Mouse (Mus musculus) neural tube, embryonic 13.5 days (tissue): ENCODE measurements at regions not wholly inside any gene's neighbourhood (a gene's known extent, or its start where the extent isn't known, plus 50 kb on each side); places are given as distances from the start of the nearest gene placed in this dataset.

Experiments used
- ATAC-seq: fragments of 200-750 bp; cut with Nextera tagmentation; 2 replicates; pipeline ENCODE4 v1.8.0; 2017; ENCODE audit warnings: low read depth, mild to moderate bottlenecking, moderate TSS enrichment, moderate library complexity
- H3K27ac ChIP-seq: fragments of 300-500 bp; sonication (generic); replicated peaks from 2 replicates; pipeline ENCODE4 v1.5.1; 2015; ENCODE audit warnings: moderate library complexity, mild to moderate bottlenecking, inconsistent platforms
- H3K27me3 ChIP-seq: fragments of 300-500 bp; sonication (generic); 2 replicates; pipeline ENCODE4 v1.6.1; 2015; ENCODE audit warnings: mild to moderate bottlenecking, inconsistent platforms
- H3K36me3 ChIP-seq: fragments of 300-500 bp; sonication (generic); 2 replicates; pipeline ENCODE4 v1.6.1; 2015; ENCODE audit warnings: mild to moderate bottlenecking, inconsistent platforms
- H3K4me1 ChIP-seq: fragments of 300-500 bp; sonication (generic); replicated peaks from 2 replicates; pipeline ENCODE4 v1.6.1; 2015; ENCODE audit warnings: inconsistent platforms
- H3K4me2 ChIP-seq: fragments of 300-500 bp; sonication (generic); 2 replicates; pipeline ENCODE4 v1.6.1; 2015; ENCODE audit warnings: inconsistent platforms, mild to moderate bottlenecking, moderate library complexity
- H3K4me3 ChIP-seq: fragments of 300-500 bp; sonication (generic); 2 replicates; pipeline ENCODE4 v1.5.1; 2015; ENCODE audit warnings: mild to moderate bottlenecking, inconsistent platforms
- H3K9ac ChIP-seq: fragments of 300-500 bp; sonication (generic); 2 replicates; pipeline ENCODE4 v1.6.1; 2015; ENCODE audit warnings: moderate library complexity, mild to moderate bottlenecking, inconsistent platforms
- H3K9me3 ChIP-seq: fragments of 300-500 bp; sonication (generic); 2 replicates; pipeline ENCODE4 v1.6.1; 2016; ENCODE audit warnings: inconsistent platforms
- WGBS: fragments of 180-500 bp; shearing (Covaris S2); methylation state at CpG from one replicate; pipeline ENCODE4 v1.1.7; 2015; 5-methylcytosine and 5-hydroxymethylcytosine counted together

DNA sequence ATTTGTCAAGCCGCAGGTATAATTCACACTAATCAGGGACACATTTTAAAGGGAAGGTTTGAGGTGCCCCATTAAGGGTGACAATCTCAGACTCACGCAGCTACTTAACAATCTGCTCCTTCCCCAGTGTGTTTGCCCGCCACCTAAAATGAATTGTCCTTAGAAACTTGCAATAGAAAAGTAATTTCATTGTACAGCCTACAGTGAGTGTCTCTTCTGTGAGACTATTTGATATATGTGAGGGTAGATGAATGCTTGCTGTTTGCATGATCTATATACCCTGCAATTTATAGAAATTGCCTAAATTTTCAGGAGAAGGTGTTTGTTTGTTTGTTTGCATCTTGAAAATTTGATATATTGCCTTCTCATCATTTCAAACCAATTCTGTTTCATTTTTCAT lies 135.1 kb upstream of the Ogfrl1 start:
- Histone ChIP-seq H3K27ac (no peak overlapping the region), H3K36me3 (no peaks in the 10 kb centered on the region), H3K27me3 (no peaks in the 10 kb centered on the region), H3K4me2 (no peak overlapping the region), H3K4me3 (no peak overlapping the region), H3K4me1 (no peaks in the 10 kb centered on the region), H3K9ac (no peak overlapping the region), H3K9me3 (no peaks in the 10 kb centered on the region)
- WGBS: 80% methylated on average over 3 of the region's 3 CpGs
- no peak for ATAC-seq

DNA sequence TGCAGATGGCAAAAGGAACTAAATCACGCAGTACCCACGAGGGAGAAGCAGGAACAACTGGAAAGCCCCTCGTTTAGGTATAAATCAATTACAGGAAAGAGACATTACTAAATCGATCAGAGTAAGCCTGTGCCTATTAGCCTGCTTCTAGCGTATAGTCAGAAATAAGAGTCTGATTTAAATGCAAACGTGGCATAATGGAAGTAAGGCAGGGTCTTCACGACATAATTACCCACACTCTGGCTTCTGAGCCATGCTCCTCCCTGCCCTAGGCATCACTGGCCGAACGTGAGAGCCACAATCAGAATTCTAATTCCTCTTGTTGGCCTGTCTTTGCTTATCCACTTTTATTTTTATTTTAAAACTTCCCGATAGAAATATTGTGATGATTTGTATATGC lies 139.0 kb upstream of the Ogfrl1 start:
- no peaks in the 10 kb centered on the region for H3K36me3 ChIP-seq
- H3K27me3 ChIP-seq: no peaks in the 10 kb centered on the region
- H3K4me1 ChIP-seq: 0 out of 2 replicates have a peak, but pooled peaks cover 10% of the 10 kb centered on the region
- no peaks in the 10 kb centered on the region for H3K9me3 ChIP-seq
- H3K4me2 ChIP-seq: peak overlapping the region; percentile 9; the same call in 1 of the 2 replicates
- H3K9ac ChIP-seq: no peak overlapping the region
- H3K27ac ChIP-seq: no peak overlapping the region
- no peak overlapping the region for H3K4me3 ChIP-seq
- WGBS: 52% methylated on average over 10 of the region's 10 CpGs
- peak; percentile 59 for ATAC-seq

DNA sequence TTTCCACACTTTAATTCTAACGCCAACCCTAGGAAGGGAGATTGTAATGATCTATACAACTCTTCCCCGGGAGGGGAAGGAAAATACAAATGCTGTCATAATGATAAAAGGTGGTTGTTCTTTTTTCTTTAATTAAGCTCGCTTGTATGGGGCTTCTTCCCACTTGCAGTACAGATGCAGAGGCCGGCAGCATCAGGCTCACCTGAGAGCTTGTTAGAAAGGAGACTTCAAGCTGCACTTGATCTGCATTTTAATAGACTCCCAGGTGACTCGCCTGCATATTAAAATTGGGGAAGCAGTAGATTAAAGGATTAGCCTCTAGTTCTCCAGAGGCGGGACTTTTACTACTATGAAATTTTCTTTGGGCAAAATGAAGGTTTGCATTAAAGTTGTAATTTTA lies 140.8 kb upstream of the Ogfrl1 start:
- Histone ChIP-seq H3K4me2 (no peak overlapping the region), H3K27ac (0 out of 2 replicates have a peak overlapping the region, but pooled peaks have one; percentile 42), H3K4me3 (no peak overlapping the region), H3K9me3 (no peaks in the 10 kb centered on the region), H3K27me3 (no peaks in the 10 kb centered on the region), H3K4me1 (peaks cover 10% of the 10 kb centered on the region; the same call in 1 of the 2 replicates), H3K9ac (no peak overlapping the region), H3K36me3 (no peaks in the 10 kb centered on the region)
- ATAC-seq: no peak
- 38% methylated on average over 6 of the region's 6 CpGs for WGBS

DNA sequence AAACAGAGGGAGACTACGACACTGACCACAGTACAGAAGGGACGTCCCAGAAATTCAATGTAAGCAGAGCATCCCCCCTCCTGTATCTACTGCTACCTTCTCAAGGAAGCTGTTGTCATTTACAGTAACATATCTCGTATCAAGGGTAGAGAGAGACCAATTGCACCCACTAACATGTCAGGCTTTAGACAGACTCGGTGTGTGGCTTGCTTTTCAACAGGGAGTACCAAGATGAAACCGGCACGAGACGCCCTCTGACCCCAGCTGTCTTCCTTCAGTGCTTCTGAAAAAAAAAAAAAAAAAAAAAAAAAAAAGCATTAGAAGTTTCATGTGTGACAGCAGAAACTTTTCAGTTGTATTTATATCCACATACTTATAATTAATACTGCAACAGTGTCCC lies 143.0 kb upstream of the Ogfrl1 start:
- Histone ChIP-seq H3K27ac (no peak overlapping the region), H3K4me1 (peaks cover 10% of the 10 kb centered on the region; the same call in 1 of the 2 replicates), H3K9ac (no peak overlapping the region), H3K9me3 (no peaks in the 10 kb centered on the region), H3K4me2 (no peak overlapping the region), H3K27me3 (no peaks in the 10 kb centered on the region), H3K4me3 (no peak overlapping the region), H3K36me3 (no peaks in the 10 kb centered on the region)
- 93% methylated on average over 7 of the region's 7 CpGs for WGBS
- ATAC-seq: no peak

DNA sequence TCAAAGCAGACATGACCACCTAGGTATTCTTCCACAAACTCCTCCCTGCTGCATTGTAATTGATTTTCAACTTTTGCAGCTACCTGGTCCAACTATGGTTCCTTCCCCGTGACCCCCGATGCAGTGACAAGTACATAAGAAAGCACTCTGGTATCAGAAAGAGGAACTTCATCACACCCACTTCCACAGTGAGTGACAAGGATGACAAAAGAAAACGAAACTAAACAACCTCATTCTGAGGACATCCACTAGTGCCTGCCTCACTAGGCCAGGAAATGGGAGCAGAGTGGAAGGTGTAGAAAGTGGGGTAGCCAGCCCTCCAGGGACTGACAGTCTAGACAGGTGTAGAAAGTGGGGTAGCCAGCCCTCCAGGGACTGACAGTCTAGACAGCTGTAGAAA lies 158.2 kb upstream of the Ogfrl1 start:
- ATAC-seq: no peak
- Histone ChIP-seq H3K4me1 (no peaks in the 10 kb centered on the region), H3K4me2 (no peak overlapping the region), H3K27me3 (no peaks in the 10 kb centered on the region), H3K36me3 (no peaks in the 10 kb centered on the region), H3K4me3 (no peak overlapping the region), H3K9ac (no peak overlapping the region), H3K27ac (no peak overlapping the region), H3K9me3 (no peaks in the 10 kb centered on the region)
- WGBS: 87% methylated on average over 3 of the region's 3 CpGs

DNA sequence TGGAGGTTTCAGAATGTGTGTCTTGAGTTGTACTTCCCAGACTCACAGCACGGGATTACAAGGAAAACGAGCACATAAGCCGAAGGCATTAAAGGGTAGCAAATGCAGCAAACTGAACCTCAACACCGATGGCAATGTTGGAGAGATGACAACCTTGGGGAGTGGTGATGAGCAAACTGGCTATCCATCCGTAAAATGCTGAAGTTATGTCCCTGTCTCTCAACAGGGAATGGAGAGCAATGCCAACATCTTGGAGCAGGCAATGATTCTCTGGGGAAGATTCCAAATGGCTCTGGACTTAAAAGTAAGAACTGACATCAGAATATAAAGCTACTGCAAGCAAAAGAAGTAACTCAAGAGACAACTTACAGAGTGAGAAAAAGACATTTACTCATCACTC lies 170.5 kb upstream of the Ogfrl1 start:
- no peak overlapping the region for H3K27ac ChIP-seq
- no peaks in the 10 kb centered on the region for H3K36me3 ChIP-seq
- no peaks in the 10 kb centered on the region for H3K4me1 ChIP-seq
- no peaks in the 10 kb centered on the region for H3K9me3 ChIP-seq
- no peak overlapping the region for H3K4me2 ChIP-seq
- no peaks in the 10 kb centered on the region for H3K27me3 ChIP-seq
- no peak overlapping the region for H3K9ac ChIP-seq
- no peak for ATAC-seq
- 87% methylated on average over 5 of the region's 5 CpGs for WGBS
- no peak overlapping the region for H3K4me3 ChIP-seq

DNA sequence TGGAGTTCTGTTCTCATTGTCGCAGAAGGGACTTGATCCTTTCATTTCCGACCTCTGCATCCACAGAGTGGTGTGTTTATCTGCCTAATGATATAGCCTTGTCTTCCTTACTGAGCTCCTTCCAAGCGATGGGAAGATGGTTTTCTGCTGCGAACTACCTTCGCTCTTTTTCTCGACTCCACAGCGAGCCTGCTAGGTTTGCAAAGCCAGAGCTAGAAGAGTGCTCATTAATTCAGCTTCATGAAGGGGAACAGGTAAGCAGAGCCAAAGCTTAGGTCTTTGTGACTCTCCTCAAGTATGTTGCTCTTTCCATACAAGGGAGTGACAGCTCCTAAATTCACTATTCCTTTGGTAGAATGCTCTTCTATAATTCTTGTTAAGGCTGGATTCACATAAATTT lies 176.9 kb upstream of the Ogfrl1 start:
- Histone ChIP-seq H3K4me1 (peaks cover 7% of the 10 kb centered on the region; the same call in 1 of the 2 replicates), H3K9me3 (no peaks in the 10 kb centered on the region), H3K9ac (no peak overlapping the region), H3K36me3 (no peaks in the 10 kb centered on the region), H3K27ac (peak overlapping the region; percentile 65), H3K4me3 (no peak overlapping the region), H3K4me2 (no peak overlapping the region), H3K27me3 (no peaks in the 10 kb centered on the region)
- no peak for ATAC-seq
- 80% methylated on average over 7 of the region's 7 CpGs for WGBS

DNA sequence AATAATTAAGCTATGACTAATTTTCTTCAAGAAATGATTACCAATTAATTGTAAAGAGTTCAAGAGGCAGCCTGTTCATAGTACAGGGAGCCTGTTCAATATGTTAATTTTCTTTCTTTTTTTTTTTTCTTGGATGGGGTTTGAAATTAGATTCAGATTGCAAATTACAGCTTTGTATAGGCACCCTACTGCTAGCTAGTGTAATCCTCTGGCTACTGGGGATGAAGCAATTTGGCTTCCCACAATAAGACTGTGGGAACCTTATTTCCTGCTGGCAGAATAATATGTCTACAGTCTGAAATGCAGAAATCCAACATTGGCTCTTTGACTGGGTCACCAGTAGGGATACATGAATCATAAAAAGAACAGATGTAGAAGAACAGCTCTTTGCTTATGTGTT lies 177.4 kb upstream of the Ogfrl1 start:
- H3K27ac ChIP-seq: 0 out of 2 replicates have a peak overlapping the region, but pooled peaks have one; percentile 18
- peaks cover 7% of the 10 kb centered on the region; the same call in 1 of the 2 replicates for H3K4me1 ChIP-seq
- no peak overlapping the region for H3K9ac ChIP-seq
- no peaks in the 10 kb centered on the region for H3K9me3 ChIP-seq
- H3K4me3 ChIP-seq: no peak overlapping the region
- peak; percentile 67; the same call in 1 of the 2 replicates for ATAC-seq
- H3K4me2 ChIP-seq: no peak overlapping the region
- no peaks in the 10 kb centered on the region for H3K36me3 ChIP-seq
- H3K27me3 ChIP-seq: no peaks in the 10 kb centered on the region

DNA sequence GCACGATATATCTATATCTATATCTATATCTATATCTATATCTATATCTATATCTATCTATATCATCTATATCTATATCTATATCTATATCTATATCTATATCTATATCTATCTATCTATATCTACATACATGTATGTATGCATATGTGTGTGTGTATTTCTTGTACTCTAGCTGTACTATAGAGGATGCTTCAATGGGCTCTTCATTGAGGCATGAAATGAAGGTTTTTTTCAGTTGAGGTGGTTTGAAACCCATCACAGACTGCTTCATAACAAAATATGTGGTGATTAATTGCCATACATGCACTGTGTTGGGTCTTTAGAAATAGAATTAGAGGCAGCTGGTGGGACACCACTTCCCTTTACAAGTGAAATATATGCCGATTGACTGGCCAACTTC lies 177.9 kb upstream of the Ogfrl1 start:
- no peak overlapping the region for H3K27ac ChIP-seq
- H3K4me1 ChIP-seq: peaks cover 7% of the 10 kb centered on the region; the same call in 1 of the 2 replicates
- ATAC-seq: no peak
- 83% methylated on average over 2 of the region's 2 CpGs for WGBS
- no peaks in the 10 kb centered on the region for H3K27me3 ChIP-seq
- H3K36me3 ChIP-seq: no peaks in the 10 kb centered on the region
- H3K9me3 ChIP-seq: no peaks in the 10 kb centered on the region
- H3K4me3 ChIP-seq: no peak overlapping the region
- no peak overlapping the region for H3K4me2 ChIP-seq
- H3K9ac ChIP-seq: no peak overlapping the region

DNA sequence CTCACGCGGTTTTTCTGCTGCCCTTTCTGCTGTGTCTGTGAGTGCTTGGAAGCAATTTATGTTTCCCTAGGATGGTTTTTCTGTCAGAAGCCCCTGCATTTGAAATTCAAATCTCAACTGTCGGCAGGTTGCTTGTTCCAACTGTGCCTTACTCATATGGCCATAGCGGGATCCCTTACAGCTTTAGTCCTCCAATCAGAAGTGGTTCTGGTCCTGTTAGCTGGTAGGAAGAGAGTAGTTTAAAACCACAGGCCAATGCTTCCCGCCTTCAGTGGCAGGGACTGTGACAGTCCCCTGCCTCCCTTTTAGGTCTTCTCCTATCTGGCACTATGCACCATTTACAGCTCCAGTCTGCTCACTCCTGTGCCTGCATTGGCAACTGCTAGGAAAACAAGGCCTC lies 178.6 kb upstream of the Ogfrl1 start:
- Histone ChIP-seq H3K9ac (no peak overlapping the region), H3K27ac (0 out of 2 replicates have a peak overlapping the region, but pooled peaks have one; percentile 3), H3K9me3 (no peaks in the 10 kb centered on the region), H3K4me3 (no peak overlapping the region), H3K4me1 (peaks cover 7% of the 10 kb centered on the region; the same call in 1 of the 2 replicates), H3K36me3 (no peaks in the 10 kb centered on the region), H3K27me3 (no peaks in the 10 kb centered on the region), H3K4me2 (no peak overlapping the region)
- WGBS: 66% methylated on average over 5 of the region's 5 CpGs
- ATAC-seq: 0 out of 2 replicates have a peak, but pooled peaks have one; percentile 8

DNA sequence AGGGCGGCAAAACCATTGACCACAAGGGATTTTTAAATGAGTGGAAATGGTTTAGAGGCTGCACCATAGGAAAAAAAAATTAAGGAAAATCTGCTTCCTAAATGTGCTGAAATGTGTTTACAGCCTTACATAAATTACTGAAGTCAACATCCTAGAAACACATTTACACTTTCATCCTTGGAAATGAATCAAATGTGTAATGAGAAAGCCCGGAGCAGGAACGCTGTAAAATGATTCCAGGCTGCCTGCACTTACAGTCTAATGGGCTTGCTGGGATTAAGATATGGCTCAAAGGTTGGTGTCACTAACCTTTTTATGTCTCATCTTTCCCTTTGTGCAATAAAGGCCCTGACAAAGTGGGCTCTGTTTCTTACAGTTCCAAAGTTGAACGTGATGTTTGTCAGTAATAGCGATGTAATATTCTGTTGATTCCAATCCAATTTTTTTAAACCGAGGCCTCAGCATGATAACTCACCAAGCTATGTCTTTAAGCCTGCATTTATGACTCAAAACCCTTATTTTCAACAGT lies 172.1 kb upstream of the B3gat2 start:
- H3K27ac ChIP-seq: no peak overlapping the region
- peaks cover 12% of the 10 kb centered on the region for H3K4me1 ChIP-seq
- H3K4me2 ChIP-seq: no peak overlapping the region
- ATAC-seq: no peak
- no peak overlapping the region for H3K4me3 ChIP-seq
- no peaks in the 10 kb centered on the region for H3K27me3 ChIP-seq
- no peaks in the 10 kb centered on the region for H3K9me3 ChIP-seq
- 59% methylated on average over 6 of the region's 6 CpGs for WGBS
- no peak overlapping the region for H3K9ac ChIP-seq
- H3K36me3 ChIP-seq: no peaks in the 10 kb centered on the region

DNA sequence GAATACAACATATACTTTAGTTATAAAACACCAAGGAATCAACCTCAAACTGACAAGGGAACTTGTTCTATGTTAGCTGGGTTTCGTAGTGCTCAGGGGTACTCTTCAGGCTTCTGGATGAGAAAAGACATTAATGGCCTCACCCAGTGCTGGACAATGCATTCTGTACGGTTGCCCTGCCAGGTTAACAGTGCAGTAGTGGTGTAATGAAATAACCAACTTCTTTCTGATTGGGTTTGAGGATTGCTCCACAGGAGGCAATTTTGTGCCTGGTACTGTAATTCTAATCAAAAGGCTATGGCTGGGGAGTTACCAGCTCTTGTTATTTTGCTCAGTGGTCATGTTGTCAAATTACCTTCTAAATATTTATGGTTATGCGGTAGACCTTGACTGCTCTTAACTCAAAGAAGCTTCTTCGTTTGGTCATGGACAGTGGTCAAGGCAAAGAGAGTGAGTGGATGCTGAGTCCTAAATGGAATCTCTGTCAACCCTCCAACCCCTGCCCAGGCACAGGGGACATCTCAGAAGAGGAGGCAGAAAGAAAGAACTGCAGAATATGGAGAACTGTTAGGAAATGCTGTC lies 158.8 kb upstream of the B3gat2 start:
- H3K27ac ChIP-seq: no peak overlapping the region
- no peaks in the 10 kb centered on the region for H3K36me3 ChIP-seq
- no peaks in the 10 kb centered on the region for H3K4me1 ChIP-seq
- no peaks in the 10 kb centered on the region for H3K9me3 ChIP-seq
- no peak overlapping the region for H3K4me2 ChIP-seq
- 86% methylated on average over 4 of the region's 4 CpGs for WGBS
- H3K4me3 ChIP-seq: no peak overlapping the region
- H3K27me3 ChIP-seq: no peaks in the 10 kb centered on the region
- no peak for ATAC-seq
- no peak overlapping the region for H3K9ac ChIP-seq

DNA sequence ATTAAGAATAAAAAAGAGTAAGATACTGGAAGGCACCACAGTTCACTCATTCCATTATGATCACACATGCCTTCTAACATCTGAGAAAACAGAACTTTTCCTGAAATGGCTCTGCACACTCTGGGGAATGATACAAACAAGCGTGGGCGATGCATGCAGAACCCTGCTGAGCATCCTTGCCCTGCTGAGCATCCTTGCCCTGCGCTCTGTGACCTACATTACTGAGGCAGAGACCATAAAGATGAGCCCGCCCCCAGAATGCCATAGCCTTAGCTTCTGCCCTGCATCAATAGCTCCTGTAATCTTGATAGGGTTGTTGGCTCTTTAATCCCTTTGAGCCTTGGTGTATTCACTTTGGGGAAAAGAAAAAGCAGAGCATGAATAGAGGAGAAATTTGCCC lies 132.2 kb upstream of the B3gat2 start:
- Histone ChIP-seq H3K9me3 (no peaks in the 10 kb centered on the region), H3K4me2 (no peak overlapping the region), H3K27me3 (no peaks in the 10 kb centered on the region), H3K36me3 (no peaks in the 10 kb centered on the region), H3K4me3 (no peak overlapping the region), H3K9ac (no peak overlapping the region), H3K4me1 (no peaks in the 10 kb centered on the region), H3K27ac (no peak overlapping the region)
- no peak for ATAC-seq
- 48% methylated on average over 4 of the region's 4 CpGs for WGBS
